Mouse (Mus musculus): ENCODE data around the gene Rfx4. TPM values are rescaled to one million over a fixed set of nuclear protein-coding genes. Genes with fewer than 3 reads are reported as not detected.

The Rfx4 gene
- polyA plus RNA-seq, 1 experiment from 2014 or later, result 0.05 TPM

DNA sequence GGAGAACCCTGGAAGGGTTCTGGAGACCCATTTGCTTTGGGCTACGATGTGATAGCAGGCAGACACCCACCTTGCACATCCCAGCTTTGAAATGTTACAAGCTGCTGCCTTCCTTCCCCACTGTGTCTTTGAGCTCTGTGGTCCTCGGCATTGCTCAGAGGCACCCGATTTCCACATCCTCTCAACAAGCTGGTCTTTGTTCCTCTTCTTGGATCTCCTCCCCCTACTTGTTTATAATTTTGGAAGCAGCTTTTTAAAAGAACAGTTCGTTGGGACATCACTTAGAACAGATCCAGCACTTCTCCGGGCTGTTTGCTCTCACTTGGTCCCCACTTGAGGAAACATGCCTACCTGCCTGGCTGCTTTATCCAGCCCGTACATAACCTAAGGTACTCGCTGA, 22.1 kb downstream of the Rfx4 start:
- WGBS, result 76% methylated on average over 7 of the region's 7 CpGs
- Histone ChIP-seq H3K27ac (no peak overlapping the region), H3K4me2 (ENCODE audit: low read length) (no peak overlapping the region), H3K9ac (ENCODE audit: low read depth, low read length) (no peak overlapping the region), H3K27me3 (ENCODE audit: insufficient read depth, low read length) (no peaks in the 10 kb centered on the region), H3K36me3 (ENCODE audit: insufficient read depth, low read length) (no peaks in the 10 kb centered on the region), H3K9me3 (replicated peaks; ENCODE audit: low read length) (no peaks in the 10 kb centered on the region), H3K4me1 (replicated peaks; ENCODE audit: insufficient read depth, low read length) (peaks cover 3% of the 10 kb centered on the region; the same call in 1 of the 2 replicates), H3K4me3 (replicated peaks; ENCODE audit: low read depth, low read length) (no peak overlapping the region)
- ATAC-seq (replicated peaks; ENCODE audit: low FRiP score, low read depth) (no peak), DNase-seq (ENCODE audit: low spot score) (no peak)
- TF ChIP-seq CTCF (IDR thresholded peaks at IDR 0.05; ENCODE audit: low read depth), result no peak

DNA sequence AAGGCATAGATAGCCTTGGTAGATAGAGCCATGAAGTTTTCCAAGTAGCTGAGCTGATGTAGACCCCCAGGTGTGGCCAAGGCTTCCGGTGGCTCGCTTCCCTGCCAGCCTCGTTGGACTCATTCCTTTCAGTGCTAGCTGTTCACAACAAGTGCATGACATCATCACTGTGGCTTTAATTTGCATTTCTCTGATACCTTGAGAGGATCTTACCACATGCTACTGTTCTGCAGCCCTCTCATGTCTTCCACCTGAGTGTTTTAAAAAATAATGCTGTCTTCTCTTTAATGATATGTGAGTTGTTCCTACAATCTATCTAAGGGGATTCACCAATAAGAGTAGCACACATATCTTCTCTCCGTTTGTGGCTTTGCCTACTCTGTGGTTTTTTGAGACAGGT, 25.0 kb downstream of the Rfx4 start:
- Histone ChIP-seq H3K27me3 (ENCODE audit: insufficient read depth, low read length) (no peaks in the 10 kb centered on the region), H3K4me1 (replicated peaks; ENCODE audit: insufficient read depth, low read length) (no peaks in the 10 kb centered on the region), H3K27ac (no peak overlapping the region), H3K9me3 (replicated peaks; ENCODE audit: low read length) (no peaks in the 10 kb centered on the region), H3K4me2 (ENCODE audit: low read length) (no peak overlapping the region), H3K36me3 (ENCODE audit: insufficient read depth, low read length) (no peaks in the 10 kb centered on the region), H3K4me3 (replicated peaks; ENCODE audit: low read depth, low read length) (no peak overlapping the region), H3K9ac (ENCODE audit: low read depth, low read length) (no peak overlapping the region)
- TF ChIP-seq CTCF (IDR thresholded peaks at IDR 0.05; ENCODE audit: low read depth), result no peak
- ATAC-seq (replicated peaks; ENCODE audit: low FRiP score, low read depth) (no peak), DNase-seq (ENCODE audit: low spot score) (no peak)
- 76% methylated on average over 4 of the region's 4 CpGs for WGBS

DNA sequence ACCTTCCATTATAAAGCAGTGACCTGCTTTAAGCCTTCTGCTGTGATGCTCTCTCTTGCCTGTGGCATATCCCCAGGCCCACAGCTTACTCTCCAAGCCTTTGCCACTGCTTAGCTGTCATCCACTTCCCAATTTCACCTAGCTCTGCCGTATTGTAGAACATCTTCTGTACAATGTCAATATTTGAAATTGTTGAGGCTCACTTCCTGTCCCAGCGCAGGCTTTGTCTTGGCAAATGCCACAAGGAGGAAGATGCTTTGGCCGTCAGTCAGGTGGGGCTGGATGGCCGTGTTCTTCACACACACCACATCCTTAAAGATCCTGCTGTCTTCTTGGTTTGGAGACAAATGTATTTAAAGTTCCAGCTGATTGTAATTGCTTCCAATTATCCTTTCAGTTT, 29.5 kb downstream of the Rfx4 start:
- H3K27me3 ChIP-seq (ENCODE audit: insufficient read depth, low read length), result no peaks in the 10 kb centered on the region
- H3K36me3 ChIP-seq (ENCODE audit: insufficient read depth, low read length), result no peaks in the 10 kb centered on the region
- no peaks in the 10 kb centered on the region for H3K4me1 ChIP-seq (replicated peaks; ENCODE audit: insufficient read depth, low read length)
- no peak for DNase-seq (ENCODE audit: low spot score)
- 61% methylated on average over 4 of the region's 4 CpGs for WGBS
- TF ChIP-seq CTCF (IDR thresholded peaks at IDR 0.05; ENCODE audit: low read depth), result no peak
- H3K4me3 ChIP-seq (replicated peaks; ENCODE audit: low read depth, low read length), result no peak overlapping the region
- H3K9me3 ChIP-seq (replicated peaks; ENCODE audit: low read length), result no peaks in the 10 kb centered on the region
- no peak overlapping the region for H3K27ac ChIP-seq
- no peak overlapping the region for H3K9ac ChIP-seq (ENCODE audit: low read depth, low read length)
- H3K4me2 ChIP-seq (ENCODE audit: low read length), result no peak overlapping the region
- ATAC-seq (replicated peaks; ENCODE audit: low FRiP score, low read depth), result no peak

DNA sequence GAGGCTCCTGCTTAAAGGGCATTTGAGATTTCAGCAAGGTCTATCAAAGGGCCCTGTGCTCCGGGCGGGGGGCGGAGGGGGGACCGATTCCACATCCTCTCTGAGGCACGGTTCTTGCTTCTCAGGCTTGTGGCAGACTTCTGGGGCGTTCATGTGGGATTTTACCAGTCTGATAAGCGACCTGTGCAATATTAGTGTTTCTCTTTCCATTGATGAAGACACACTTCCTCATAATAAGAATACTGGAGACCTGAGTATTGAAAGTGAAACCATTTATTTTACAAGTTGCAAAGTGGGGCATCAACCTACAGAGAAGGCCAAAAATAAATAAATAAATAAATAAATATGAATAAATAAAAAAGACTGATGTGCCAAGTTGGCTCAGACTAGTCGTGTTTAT, 34.5 kb downstream of the Rfx4 start:
- TF ChIP-seq CTCF (IDR thresholded peaks at IDR 0.05; ENCODE audit: low read depth), result no peak
- Histone ChIP-seq H3K4me2 (ENCODE audit: low read length) (no peak overlapping the region), H3K4me3 (replicated peaks; ENCODE audit: low read depth, low read length) (no peak overlapping the region), H3K27me3 (ENCODE audit: insufficient read depth, low read length) (no peaks in the 10 kb centered on the region), H3K9ac (ENCODE audit: low read depth, low read length) (no peak overlapping the region), H3K4me1 (replicated peaks; ENCODE audit: insufficient read depth, low read length) (no peaks in the 10 kb centered on the region), H3K27ac (no peak overlapping the region), H3K36me3 (ENCODE audit: insufficient read depth, low read length) (no peaks in the 10 kb centered on the region), H3K9me3 (replicated peaks; ENCODE audit: low read length) (no peaks in the 10 kb centered on the region)
- DNase-seq (ENCODE audit: low spot score), result no peak
- 85% methylated on average over 8 of the region's 8 CpGs for WGBS
- no peak for ATAC-seq (replicated peaks; ENCODE audit: low FRiP score, low read depth)

GRCm38 (mm10) chr10:84791181-84791580, 35.3 kb downstream of the Rfx4 start:
- Histone ChIP-seq H3K4me3 (replicated peaks; ENCODE audit: low read depth, low read length) (no peak overlapping the region), H3K36me3 (ENCODE audit: insufficient read depth, low read length) (no peaks in the 10 kb centered on the region), H3K27me3 (ENCODE audit: insufficient read depth, low read length) (no peaks in the 10 kb centered on the region), H3K4me2 (ENCODE audit: low read length) (no peak overlapping the region), H3K9ac (ENCODE audit: low read depth, low read length) (no peak overlapping the region), H3K27ac (no peak overlapping the region), H3K9me3 (replicated peaks; ENCODE audit: low read length) (no peaks in the 10 kb centered on the region), H3K4me1 (replicated peaks; ENCODE audit: insufficient read depth, low read length) (no peaks in the 10 kb centered on the region)
- DNase-seq (ENCODE audit: low spot score) (no peak), ATAC-seq (replicated peaks; ENCODE audit: low FRiP score, low read depth) (no peak)
- 83% methylated on average over 3 of the region's 3 CpGs for WGBS
- TF ChIP-seq CTCF (IDR thresholded peaks at IDR 0.05; ENCODE audit: low read depth), result no peak

DNA sequence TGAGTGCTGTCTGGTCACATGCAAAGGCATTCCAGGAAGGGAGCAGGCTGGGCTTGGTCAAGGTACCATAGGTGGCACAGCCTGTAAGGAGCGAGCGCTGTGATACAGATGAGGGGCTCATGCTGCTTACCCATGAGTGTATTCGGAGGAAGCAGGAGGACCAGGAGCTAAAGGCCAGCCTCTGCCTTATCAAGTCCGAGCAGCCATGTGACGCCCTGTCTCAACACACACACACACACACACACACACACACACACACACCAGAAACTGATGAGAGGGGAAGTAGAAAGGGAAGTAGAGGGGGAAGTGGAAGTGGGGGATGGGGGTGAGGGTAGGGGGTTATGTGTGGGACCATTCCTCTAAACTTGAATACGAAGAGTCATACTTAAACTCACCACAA, 45.7 kb downstream of the Rfx4 start:
- Histone ChIP-seq H3K4me1 (replicated peaks; ENCODE audit: insufficient read depth, low read length) (no peaks in the 10 kb centered on the region), H3K36me3 (ENCODE audit: insufficient read depth, low read length) (no peaks in the 10 kb centered on the region), H3K4me2 (ENCODE audit: low read length) (no peak overlapping the region), H3K4me3 (replicated peaks; ENCODE audit: low read depth, low read length) (no peak overlapping the region), H3K27me3 (ENCODE audit: insufficient read depth, low read length) (no peaks in the 10 kb centered on the region), H3K27ac (no peak overlapping the region), H3K9me3 (replicated peaks; ENCODE audit: low read length) (no peaks in the 10 kb centered on the region), H3K9ac (ENCODE audit: low read depth, low read length) (no peak overlapping the region)
- no peak for TF ChIP-seq CTCF (IDR thresholded peaks at IDR 0.05; ENCODE audit: low read depth)
- ATAC-seq (replicated peaks; ENCODE audit: low FRiP score, low read depth) (no peak), DNase-seq (ENCODE audit: low spot score) (no peak)
- 78% methylated on average over 6 of the region's 6 CpGs for WGBS

- 77% methylated on average over 13 of the region's 13 CpGs for WGBS
- Histone ChIP-seq H3K36me3 (ENCODE audit: insufficient read depth, low read length) (no peaks in the 10 kb centered on the region), H3K4me1 (replicated peaks; ENCODE audit: insufficient read depth, low read length) (no peaks in the 10 kb centered on the region), H3K9me3 (replicated peaks; ENCODE audit: low read length) (no peaks in the 10 kb centered on the region), H3K4me2 (ENCODE audit: low read length) (no peak overlapping the region), H3K27me3 (ENCODE audit: insufficient read depth, low read length) (no peaks in the 10 kb centered on the region), H3K4me3 (replicated peaks; ENCODE audit: low read depth, low read length) (no peak overlapping the region), H3K9ac (ENCODE audit: low read depth, low read length) (no peak overlapping the region), H3K27ac (no peak overlapping the region)
- DNase-seq (ENCODE audit: low spot score) (no peak), ATAC-seq (replicated peaks; ENCODE audit: low FRiP score, low read depth) (no peak)
- TF ChIP-seq CTCF (IDR thresholded peaks at IDR 0.05; ENCODE audit: low read depth), result no peak
Observed at GRCm38 (mm10) chr10:84803216-84803844, 47.5 kb downstream of the Rfx4 start.

Measured in kidney, postnatal 0 days (tissue).